Mouse (Mus musculus): ENCODE results near the gene Car15.

DNA sequence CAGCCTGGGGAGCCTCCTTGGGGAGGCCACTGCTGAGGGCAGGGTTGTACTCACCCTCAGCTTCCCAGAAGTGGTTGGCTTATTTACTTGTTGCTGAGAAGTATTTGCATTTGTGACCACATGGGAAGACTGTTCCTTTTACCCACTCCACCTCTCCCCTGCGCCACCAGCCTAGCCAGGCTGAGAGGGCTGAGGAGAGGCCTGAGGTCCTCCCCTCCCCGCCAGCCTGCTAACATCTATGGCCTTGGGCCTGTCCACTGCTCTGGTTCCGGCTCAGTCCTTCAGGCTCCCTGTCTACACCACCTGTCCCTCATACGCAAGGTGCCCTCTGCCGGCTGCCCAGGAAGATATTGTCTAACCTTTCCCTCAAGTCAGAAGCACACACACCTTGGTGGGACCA lies 42.5 kb downstream of the Car15 start:
- TF ChIP-seq CTCF (IDR thresholded peaks at IDR 0.05; ENCODE audit: control insufficient read depth, insufficient read depth, insufficient replicate concordance, low read depth, low read length) (no peak), POLR2A (IDR thresholded peaks at IDR 0.05; ENCODE audit: control insufficient read depth, low read depth, low read length) (no peak)
